Mouse (Mus musculus): Measurements from ENCODE around the gene Dbp.

DNA sequence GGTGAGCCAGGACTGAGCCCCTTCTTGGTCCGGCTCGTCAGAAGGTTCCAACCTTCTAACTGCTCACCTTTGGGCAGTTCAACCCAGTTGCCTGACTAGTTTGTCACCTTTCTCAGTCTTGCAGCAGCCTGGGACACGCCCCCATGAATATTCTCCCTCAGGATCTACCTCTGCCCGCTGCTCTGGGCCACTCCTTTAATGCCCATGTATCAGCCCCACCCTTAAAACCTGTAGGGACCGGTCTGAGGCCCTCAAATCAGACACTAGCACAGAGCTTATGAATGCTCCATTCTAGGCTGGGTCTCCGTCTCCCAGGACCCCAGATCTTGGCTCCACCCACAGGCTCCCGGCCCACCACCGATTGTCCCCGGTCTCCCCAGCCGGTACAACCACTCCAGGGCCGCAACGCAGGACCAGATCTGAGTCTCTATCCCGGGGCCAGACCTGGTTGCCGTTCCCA, 9.8 kb downstream of the Dbp start:
- TF ChIP-seq CTCF (IDR thresholded peaks at IDR 0.05; ENCODE audit: low read depth, low read length), result no peak
- no peak for TF ChIP-seq POLR2A (IDR thresholded peaks at IDR 0.05; ENCODE audit: extremely low read depth, insufficient read depth, low read length)

Data from liver, adult 2 months (tissue).